Comparison of ENCODE assay signal across 8 mouse cellular contexts in the genomic region with DNA sequence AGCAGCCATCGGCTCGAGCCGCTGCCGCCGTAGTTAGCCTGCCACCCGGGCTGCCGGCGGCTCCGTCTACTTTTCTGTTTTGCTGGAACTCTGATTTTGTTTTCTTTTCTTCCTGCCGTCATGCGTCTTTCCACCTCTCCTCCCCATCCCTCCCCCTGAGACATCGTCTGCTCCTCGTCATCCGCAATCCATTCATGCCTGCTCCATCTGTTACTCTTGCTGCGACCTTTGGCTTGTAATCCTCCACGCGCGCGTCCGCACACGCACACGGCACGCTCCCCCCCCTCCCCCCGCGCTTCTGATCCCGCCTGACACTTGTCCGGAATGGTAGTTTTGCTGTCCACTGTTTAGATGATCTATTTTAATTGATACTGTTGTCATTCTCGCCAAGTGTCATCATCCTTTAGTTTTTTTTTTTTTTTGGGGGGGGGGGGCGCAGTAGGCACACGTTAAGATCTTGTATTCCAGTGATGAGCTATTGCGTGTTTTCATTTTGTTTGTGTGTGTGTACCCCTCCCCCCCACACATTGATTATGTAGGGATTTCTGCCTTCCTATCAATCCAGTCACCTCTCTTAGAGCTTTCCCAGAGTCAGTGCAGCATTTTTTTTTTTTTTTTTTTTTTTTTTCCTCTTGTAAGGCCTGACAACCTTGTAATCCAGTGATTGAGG. TPM values are rescaled to one million over a fixed set of nuclear protein-coding genes. Genes with fewer than 3 reads are reported as not detected.
DNase-seq lines count a peak whose midpoint lies in the region; ATAC-seq and TF ChIP-seq lines count a peak whose summit lies in the region.

No protein-coding gene starts in this region.

- TF ChIP-seq CTCF in layer of hippocampus, adult 2 months (conservative IDR thresholded peaks at IDR 0.05): no peak
- no peak for TF ChIP-seq CTCF in bone marrow, adult 2 months (IDR thresholded peaks at IDR 0.05; ENCODE audit: control insufficient read depth, insufficient read depth, low read length)

- peak overlapping the region; percentile 96 for H3K27ac ChIP-seq in layer of hippocampus, adult 2 months
- H3K27ac ChIP-seq in bone marrow, adult 2 months (ENCODE audit: control insufficient read depth, insufficient read depth, low read depth, low read length, poor library complexity): peak overlapping the region; percentile 76
- H3K27ac ChIP-seq in forebrain, embryonic 13.5 days: peak overlapping the region; percentile 86
- H3K27ac ChIP-seq in liver, embryonic 13.5 days: peak overlapping the region; percentile 82

- H3K4me2 ChIP-seq in forebrain, embryonic 13.5 days: peak overlapping the region; percentile 62
- peak overlapping the region; percentile 71 for H3K4me2 ChIP-seq in liver, embryonic 13.5 days

- H3K9ac ChIP-seq in forebrain, embryonic 13.5 days: peak overlapping the region; percentile 88
- H3K9ac ChIP-seq in liver, embryonic 13.5 days: peak overlapping the region; percentile 88

- H3K27me3 ChIP-seq in forebrain, embryonic 13.5 days: 0 out of 2 replicates have a peak, but pooled peaks cover 5% of the 10 kb centered on the region
- H3K27me3 ChIP-seq in liver, embryonic 13.5 days: no peaks in the 10 kb centered on the region

- no peak for TF ChIP-seq POLR2A in bone marrow, adult 2 months (IDR thresholded peaks at IDR 0.05; ENCODE audit: borderline replicate concordance, control insufficient read depth, low read depth, low read length)

- under 1% methylated on average over 31 of the region's 31 CpGs for WGBS in bone marrow, adult 2 months
- WGBS in forebrain, embryonic 13.5 days: 0% methylated on average over 31 of the region's 31 CpGs
- WGBS in liver, embryonic 13.5 days (ENCODE audit: insufficient replicate concordance): under 1% methylated on average over 31 of the region's 31 CpGs

- ATAC-seq in forebrain, embryonic 13.5 days: peak; percentile 80
- ATAC-seq in liver, embryonic 13.5 days (ENCODE audit: low read depth): peak; percentile 57

- intact Hi-C loops in left cerebral cortex, postnatal 25 days (cut with DNase I): loop anchor here (2.0 to 10.0 kb wide), 5 partner anchors 46 to 1520 kb away; partner anchors contain the start of gene Slc2a3

- peaks cover 24% of the 10 kb centered on the region for H3K36me3 ChIP-seq in forebrain, embryonic 13.5 days (ENCODE audit: poor library complexity, severe bottlenecking)
- peaks cover 33% of the 10 kb centered on the region for H3K36me3 ChIP-seq in liver, embryonic 13.5 days

- H3K4me3 ChIP-seq in layer of hippocampus, adult 2 months: peak overlapping the region; percentile 100
- H3K4me3 ChIP-seq in bone marrow, adult 2 months (replicated peaks; ENCODE audit: control insufficient read depth, low read depth, low read length): peak overlapping the region; percentile 95
- H3K4me3 ChIP-seq in forebrain, embryonic 13.5 days: peak overlapping the region; percentile 80
- H3K4me3 ChIP-seq in liver, embryonic 13.5 days (replicated peaks): peak overlapping the region; percentile 91

- no peaks in the 10 kb centered on the region for H3K9me3 ChIP-seq in forebrain, embryonic 13.5 days (replicated peaks)
- H3K9me3 ChIP-seq in liver, embryonic 13.5 days (replicated peaks): no peaks in the 10 kb centered on the region

- H3K4me1 ChIP-seq in bone marrow, adult 2 months (ENCODE audit: control insufficient read depth, insufficient read depth, low read length): no peaks in the 10 kb centered on the region; the same call in none of the 2 replicates
- H3K4me1 ChIP-seq in forebrain, embryonic 13.5 days: peaks cover 19% of the 10 kb centered on the region
- peaks cover 44% of the 10 kb centered on the region for H3K4me1 ChIP-seq in liver, embryonic 13.5 days (replicated peaks)

- DNase-seq in layer of hippocampus, adult 2 months (ENCODE audit: low spot score in 2 of 2): no peak
- DNase-seq in layer of hippocampus, adult 9-11 months: no peak
- no peak for DNase-seq in liver, embryonic 13.5 days
- peak; percentile 80 for DNase-seq in retina, postnatal 1 day
- no peak for DNase-seq in left cerebral cortex, postnatal 25 days (ENCODE audit: low spot score in 2 of 2)
- no peak for DNase-seq in spleen, postnatal 4 days (ENCODE audit: low spot score in 2 of 2)

RNA-seq across cellular contexts. Expression of gene Necap1, which starts 0.6 kb away (rescaled TPM):
- total RNA-seq in layer of hippocampus, adult 2 months (2021): 100 to 1,000 TPM; 201 to 210 TPM
- 7.4 and 8.9 TPM in 2 replicates for polyA plus RNA-seq in bone marrow, adult 2 months (2011; ENCODE audit: insufficient read depth, insufficient read length, low replicate concordance, missing spikeins)
- polyA plus RNA-seq in forebrain, embryonic 13.5 days (2015; fragmentation: Nextera tagmentation; extraction: Ambion mirVana): 85.5 and 86.7 TPM in 2 replicates
- 24.9 and 27.8 TPM in 2 replicates for polyA plus RNA-seq in liver, embryonic 13.5 days (2015; fragmentation: Nextera tagmentation; extraction: Ambion mirVana)
- total RNA-seq in left cerebral cortex, postnatal 25 days (2021): 100 to 1,000 TPM; 188 to 202 TPM

RNA-seq across cellular contexts. Expression of gene C3ar1, which starts 18.9 kb away (rescaled TPM):
- total RNA-seq in layer of hippocampus, adult 2 months (2021): under 1 TPM; 0.54 to 0.61 TPM
- polyA plus RNA-seq in bone marrow, adult 2 months (2011; ENCODE audit: insufficient read depth, insufficient read length, low replicate concordance, missing spikeins): 0.31 and 0.35 TPM in 2 replicates
- polyA plus RNA-seq in forebrain, embryonic 13.5 days (2015; fragmentation: Nextera tagmentation; extraction: Ambion mirVana): 0.58 and 0.89 TPM in 2 replicates
- polyA plus RNA-seq in liver, embryonic 13.5 days (2015; fragmentation: Nextera tagmentation; extraction: Ambion mirVana): 1.1 and 1.3 TPM in 2 replicates
- under 1 TPM; 0.60 to 0.66 TPM for total RNA-seq in left cerebral cortex, postnatal 25 days (2021)

RNA-seq across cellular contexts. Expression of gene Clec4a1, which starts 46.8 kb away (rescaled TPM):
- total RNA-seq in layer of hippocampus, adult 2 months (2021): under 1 TPM; 0.22 to 0.61 TPM
- 16.5 and 26.6 TPM in 2 replicates for polyA plus RNA-seq in bone marrow, adult 2 months (2011; ENCODE audit: insufficient read depth, insufficient read length, low replicate concordance, missing spikeins)
- polyA plus RNA-seq in forebrain, embryonic 13.5 days (2015; fragmentation: Nextera tagmentation; extraction: Ambion mirVana): 0.52 and 0.55 TPM in 2 replicates
- polyA plus RNA-seq in liver, embryonic 13.5 days (2015; fragmentation: Nextera tagmentation; extraction: Ambion mirVana): 3.7 TPM in 2 replicates
- under 1 TPM; 0.55 to 0.76 TPM for total RNA-seq in left cerebral cortex, postnatal 25 days (2021)

RNA-seq across cellular contexts. Expression of gene Foxj2, which starts 55.1 kb away (rescaled TPM):
- total RNA-seq in layer of hippocampus, adult 2 months (2021): 10 to 100 TPM; 28.8 to 30.7 TPM
- polyA plus RNA-seq in bone marrow, adult 2 months (2011; ENCODE audit: insufficient read depth, insufficient read length, low replicate concordance, missing spikeins): 9.6 and 18.0 TPM in 2 replicates
- polyA plus RNA-seq in forebrain, embryonic 13.5 days (2015; fragmentation: Nextera tagmentation; extraction: Ambion mirVana): 4.4 and 4.5 TPM in 2 replicates
- polyA plus RNA-seq in liver, embryonic 13.5 days (2015; fragmentation: Nextera tagmentation; extraction: Ambion mirVana): 1.0 and 1.2 TPM in 2 replicates
- 10 to 100 TPM; 27.1 to 28.6 TPM for total RNA-seq in left cerebral cortex, postnatal 25 days (2021)
